Mouse (Mus musculus): ENCODE data around the gene Dcdc2b. TPM values are rescaled to one million over a fixed set of nuclear protein-coding genes. Genes with fewer than 3 reads are reported as not detected.

Gene Dcdc2b
- polyA plus RNA-seq (2017; shearing (Covaris generic)): 7.7 TPM

GRCm38 (mm10) chr4:129614093-129614492 lies at the start of gene Dcdc2b:
Gene Dcdc2b, minus strand, starts transcription at chr4:129614257.

GRCm38 (mm10) chr4:129640638-129641467 lies 26.8 kb upstream of the Dcdc2b start, which contains the start of gene Txlna:
Gene Txlna, minus strand, starts transcription at chr4:129641065.

GRCm38 (mm10) chr4:129623681-129624091 lies 9.6 kb upstream of the Dcdc2b start, which contains the start of gene Ccdc28b:
Gene Ccdc28b, minus strand, starts transcription at chr4:129623947.

GRCm38 (mm10) chr4:129618786-129619691 lies 5.0 kb upstream of the Dcdc2b start, which contains the start of gene Iqcc:
Gene Iqcc, minus strand, starts transcription at chr4:129619099.

GRCm38 (mm10) chr4:129600233-129601158 lies 13.6 kb downstream of the Dcdc2b start, which contains the start of the genes Eif3i and Tmem234:
Gene Eif3i, minus strand, starts transcription at chr4:129600648.
Gene Tmem234, plus strand, starts transcription at chr4:129600668.

GRCm38 (mm10) chr4:129578466-129578865 lies 35.6 kb downstream of the Dcdc2b start, which contains the start of gene Fam167b:
Gene Fam167b, minus strand, starts transcription at chr4:129578549.

GRCm38 (mm10) chr4:129573430-129573829 lies 40.6 kb downstream of the Dcdc2b start, which contains the start of gene Lck:
Gene Lck, minus strand, starts transcription at chr4:129573641.

Other genes with a start within 250 kb of the Dcdc2b start
- 9.9 TPM for gene Zbtb8a, start 236.1 kb downstream of the Dcdc2b start, polyA plus RNA-seq (2017; shearing (Covaris generic))
- 0.36 TPM for gene Zbtb8b, start 173.4 kb downstream of the Dcdc2b start, polyA plus RNA-seq (2017; shearing (Covaris generic))
- 34.0 TPM for gene Bsdc1, start 152.7 kb downstream of the Dcdc2b start, polyA plus RNA-seq (2017; shearing (Covaris generic))
- not detected for gene Tssk3, start 123.2 kb downstream of the Dcdc2b start, polyA plus RNA-seq (2017; shearing (Covaris generic))
- not detected for gene Fam229a, start 123.1 kb downstream of the Dcdc2b start, polyA plus RNA-seq (2017; shearing (Covaris generic))
- gene Marcksl1, start 100.7 kb downstream of the Dcdc2b start, polyA plus RNA-seq (2017; shearing (Covaris generic)): 33.6 TPM
- 329 TPM for gene Hdac1, start 71.5 kb downstream of the Dcdc2b start, polyA plus RNA-seq (2017; shearing (Covaris generic))
- gene Lck, start 40.6 kb downstream of the Dcdc2b start, polyA plus RNA-seq (2017; shearing (Covaris generic)): 1,521 TPM
- gene Fam167b, start 35.7 kb downstream of the Dcdc2b start, polyA plus RNA-seq (2017; shearing (Covaris generic)): 0.36 TPM
- 163 TPM for gene Eif3i, start 13.6 kb downstream of the Dcdc2b start, polyA plus RNA-seq (2017; shearing (Covaris generic))
- gene Tmem234, start 13.6 kb downstream of the Dcdc2b start, polyA plus RNA-seq (2017; shearing (Covaris generic)): 227 TPM
- 41.4 TPM for gene Iqcc, start 4.8 kb upstream of the Dcdc2b start, polyA plus RNA-seq (2017; shearing (Covaris generic))
- 22.7 TPM for gene Ccdc28b, start 9.7 kb upstream of the Dcdc2b start, polyA plus RNA-seq (2017; shearing (Covaris generic))
- gene Txlna, start 26.8 kb upstream of the Dcdc2b start, polyA plus RNA-seq (2017; shearing (Covaris generic)): 66.2 TPM
- gene Kpna6, start 58.5 kb upstream of the Dcdc2b start, polyA plus RNA-seq (2017; shearing (Covaris generic)): 19.5 TPM
- 19.5 TPM for gene Tmem39b, start 82.6 kb upstream of the Dcdc2b start, polyA plus RNA-seq (2017; shearing (Covaris generic))
- 181 TPM for gene Khdrbs1, start 128.0 kb upstream of the Dcdc2b start, polyA plus RNA-seq (2017; shearing (Covaris generic))
- 443 TPM for gene Ptp4a2, start 197.0 kb upstream of the Dcdc2b start, polyA plus RNA-seq (2017; shearing (Covaris generic))